Mouse (Mus musculus): ENCODE measurements around the gene Atf7.

DNA sequence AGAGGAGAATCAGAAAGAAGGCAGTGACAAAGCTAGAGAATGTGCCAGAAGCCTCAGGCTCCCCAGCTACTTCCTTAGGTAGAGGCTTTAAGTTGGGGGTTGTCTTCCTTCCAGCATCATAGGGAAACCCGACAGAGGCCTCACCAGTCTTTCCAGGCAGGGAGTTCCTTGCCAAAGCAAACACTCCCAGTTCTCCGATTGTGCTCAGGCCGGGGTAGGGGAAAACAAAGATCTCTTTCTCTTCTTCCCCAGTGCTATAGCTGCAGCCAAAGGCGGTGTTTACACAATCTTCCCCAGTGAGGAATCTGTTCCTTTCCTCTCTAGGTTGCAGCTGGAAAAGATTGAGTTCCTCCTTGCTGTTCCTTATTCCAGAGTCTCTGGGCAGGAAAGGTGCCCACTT is 31.4 kb upstream of the Atf7 start:
- TF ChIP-seq CTCF (conservative IDR thresholded peaks at IDR 0.05; ENCODE audit: low read length) = no peak
- TF ChIP-seq POU5F1 (IDR thresholded peaks at IDR 0.05; ENCODE audit: borderline replicate concordance, low read length) = no peak
- no peak for TF ChIP-seq NANOG (IDR thresholded peaks at IDR 0.05; ENCODE audit: borderline replicate concordance, low read length)

Measured in E14TG2a.4 (cell line).